Mouse (Mus musculus): ENCODE results near the gene Hcrt. TPM values are rescaled to one million over a fixed set of nuclear protein-coding genes. Genes with fewer than 3 reads are reported as not detected.

Gene Hcrt
- total RNA-seq, 2 experiments from 2014 or later = not detected

DNA sequence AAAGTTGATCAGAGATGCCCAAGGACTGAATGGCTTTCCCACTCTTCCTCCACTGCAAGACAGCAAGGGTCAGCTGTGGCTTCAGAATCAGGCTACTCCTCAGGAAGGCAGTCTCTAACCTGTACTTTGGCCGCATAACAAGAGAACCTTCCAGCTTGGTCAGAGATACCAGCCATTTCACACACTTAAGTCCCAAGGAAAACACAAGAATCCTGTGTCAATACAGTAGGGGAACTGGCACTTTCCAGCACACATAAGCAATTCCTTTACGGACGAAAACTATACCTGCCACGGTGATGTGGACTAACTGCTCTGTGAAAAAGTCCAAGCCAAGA, 26.0 kb downstream of the Hcrt start:
- ATAC-seq (replicated peaks; ENCODE audit: poor library complexity) = no peak

DNA sequence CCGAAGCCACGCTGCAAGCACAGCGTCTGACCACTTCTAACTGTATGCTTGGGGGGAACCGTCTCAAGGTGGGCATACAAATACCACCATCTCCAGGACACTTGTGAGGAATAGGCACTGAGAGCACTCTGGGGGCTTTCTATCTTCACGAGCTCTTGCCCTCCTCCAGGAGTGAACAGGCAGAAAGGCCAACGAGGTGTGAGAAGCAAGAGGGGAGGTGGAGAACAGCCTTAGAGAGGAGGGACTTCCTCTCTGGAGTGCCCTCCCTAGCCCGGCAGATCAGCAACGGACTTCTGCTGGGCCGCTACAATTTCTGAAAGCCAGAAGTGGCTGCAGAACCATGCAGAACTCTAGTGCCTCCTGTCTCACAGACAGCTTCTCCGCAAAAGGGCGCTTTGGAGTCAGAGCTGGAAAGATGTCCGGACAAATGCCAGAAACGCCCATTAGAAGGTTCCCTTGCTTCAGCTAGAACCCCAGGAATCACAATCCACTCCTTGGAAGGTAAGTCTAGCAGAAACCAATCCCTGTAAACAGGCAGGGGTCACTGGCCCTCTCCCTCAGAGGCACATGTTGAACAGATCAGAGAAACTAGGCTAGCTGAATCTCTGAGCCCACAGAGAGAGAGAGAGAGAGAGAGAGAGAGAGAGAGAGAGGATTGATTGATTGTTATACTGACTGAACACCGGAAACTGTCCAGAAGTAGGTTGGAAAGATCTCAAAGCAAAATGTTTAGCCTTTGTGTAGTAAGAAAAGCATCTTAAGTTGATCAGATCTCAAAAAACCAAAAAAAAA, 26.6 kb downstream of the Hcrt start:
- no peak for ATAC-seq (replicated peaks; ENCODE audit: poor library complexity)

DNA sequence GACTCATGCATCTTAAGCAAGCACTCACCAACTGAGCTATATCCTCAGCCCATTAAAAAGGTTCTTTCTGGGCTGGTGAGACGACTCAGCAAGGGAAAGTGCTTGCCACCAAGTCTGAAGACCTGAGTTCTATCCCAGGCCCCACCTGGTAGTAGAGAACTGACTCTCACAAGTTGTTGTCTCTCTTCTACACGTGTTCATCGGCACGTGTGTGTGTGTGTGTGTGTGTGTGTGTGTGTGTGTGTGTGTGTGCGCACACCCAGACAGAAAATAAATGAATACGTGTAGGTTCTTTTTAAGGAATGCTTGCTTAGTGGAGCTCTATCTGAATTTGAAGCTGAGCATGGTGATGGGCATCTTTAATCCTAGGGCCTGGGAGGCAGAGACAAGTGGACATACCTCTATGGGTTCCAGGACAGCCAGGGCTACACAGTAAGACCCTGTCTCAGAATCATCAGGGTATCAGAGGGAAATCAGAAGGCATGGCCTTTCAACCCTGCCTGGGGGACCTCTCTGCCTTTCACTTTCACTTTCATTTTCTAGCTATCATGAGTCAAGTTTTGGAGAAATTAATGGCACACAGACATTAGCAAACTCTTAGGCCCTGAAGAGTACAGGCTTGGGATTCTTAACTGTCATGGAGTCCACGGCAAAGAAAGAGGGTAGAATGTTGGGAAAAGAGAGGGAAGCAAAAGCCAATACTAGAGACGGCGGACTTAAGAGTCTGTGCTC, 27.4 kb downstream of the Hcrt start:
- no peak for ATAC-seq (replicated peaks; ENCODE audit: poor library complexity)

DNA sequence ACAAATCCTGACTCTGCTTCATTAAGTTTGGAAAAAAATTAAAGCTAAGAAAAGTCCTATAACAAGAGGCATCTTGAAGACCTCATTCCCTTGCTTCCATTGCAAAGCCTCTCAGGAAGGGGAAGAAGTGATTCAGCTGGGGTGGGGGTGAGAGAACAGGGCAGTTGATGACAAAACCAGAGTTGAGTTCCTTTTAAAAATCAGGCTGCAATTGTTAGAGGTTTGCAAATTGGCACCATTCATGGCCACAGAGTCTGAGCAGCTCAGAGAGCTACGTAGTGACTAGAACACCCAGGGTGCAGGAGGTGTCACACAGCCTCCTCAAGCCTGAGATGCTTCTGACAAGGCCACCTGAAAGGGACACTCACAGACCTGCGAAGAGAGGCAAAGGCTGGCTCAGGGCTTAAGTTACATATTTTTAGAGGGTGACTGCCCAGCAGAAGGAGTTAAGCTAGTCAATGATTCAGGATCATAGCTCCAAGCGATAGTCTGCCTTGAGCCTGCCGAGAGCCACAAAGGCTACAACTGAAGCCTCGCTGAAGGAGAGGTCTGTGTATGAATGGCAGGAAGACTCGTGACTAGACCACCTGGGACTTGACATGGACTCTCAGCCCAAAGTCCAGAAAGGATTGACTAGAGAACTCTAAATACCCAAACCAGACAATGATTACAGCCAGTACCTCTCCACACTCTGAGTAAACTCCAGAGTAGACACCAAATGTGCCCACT, 32.1 kb downstream of the Hcrt start:
- peak; percentile 34; the same call in 1 of the 2 replicates for ATAC-seq (replicated peaks; ENCODE audit: poor library complexity)

DNA sequence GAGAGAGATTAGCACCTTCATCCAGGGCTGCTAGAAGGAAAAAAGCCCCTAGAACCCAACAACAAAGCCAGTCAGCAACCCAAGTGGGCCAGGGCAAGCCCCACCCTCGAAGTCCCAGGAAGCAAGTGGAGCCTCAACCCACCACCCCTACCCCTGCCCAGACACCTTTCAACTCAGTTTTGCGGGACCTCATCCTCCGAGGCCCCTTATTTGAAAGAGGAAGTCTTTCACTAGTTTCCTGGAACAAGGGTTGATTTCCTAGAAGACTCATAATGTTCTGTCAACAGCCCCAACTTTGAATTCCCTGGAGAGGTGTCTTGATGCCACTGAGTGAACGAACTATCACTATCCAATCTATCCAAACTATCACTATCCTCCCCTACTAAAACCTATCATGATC, 32.8 kb downstream of the Hcrt start:
- ATAC-seq (replicated peaks; ENCODE audit: poor library complexity) = no peak

DNA sequence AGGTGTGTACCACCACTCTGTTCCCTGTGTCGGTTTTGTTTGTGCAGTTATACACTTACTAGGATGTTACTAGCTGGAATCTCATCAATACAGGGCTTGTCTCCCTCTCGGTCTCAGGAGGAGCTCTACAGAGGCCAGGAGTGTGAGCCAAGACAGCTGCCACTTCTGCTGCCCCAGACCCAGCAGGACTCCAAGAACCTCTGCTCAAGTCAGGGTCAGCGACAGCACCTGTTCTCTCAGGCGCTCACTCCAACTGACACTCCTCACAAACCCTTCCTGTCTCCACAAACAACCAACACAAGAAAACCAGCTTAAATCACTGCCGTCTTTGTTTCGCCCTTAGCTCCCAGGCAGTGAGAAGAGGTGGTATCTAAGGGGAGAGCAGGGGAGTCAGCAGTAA, 34.1 kb downstream of the Hcrt start:
- ATAC-seq (replicated peaks; ENCODE audit: poor library complexity) = no peak

DNA sequence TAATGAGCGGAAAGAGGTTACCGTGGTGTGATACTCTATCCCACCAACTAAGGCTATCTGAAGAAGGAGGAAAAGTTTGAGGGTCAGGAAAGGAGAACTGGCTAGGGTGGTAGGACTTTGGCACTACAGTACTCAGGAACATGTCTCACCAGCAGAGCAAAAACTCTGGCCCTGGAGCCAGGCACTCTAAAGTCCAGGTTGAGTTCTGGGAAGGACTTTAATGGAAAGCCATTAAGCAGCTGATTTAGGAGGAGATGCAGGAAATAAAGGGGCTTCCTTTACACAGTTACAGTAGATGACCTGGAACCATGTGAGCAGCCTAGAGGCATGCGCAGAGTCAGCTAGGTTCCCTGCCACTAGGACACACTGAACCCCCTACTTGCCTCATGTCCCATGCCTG, 35.5 kb downstream of the Hcrt start:
- ATAC-seq (replicated peaks; ENCODE audit: poor library complexity) = no peak

DNA sequence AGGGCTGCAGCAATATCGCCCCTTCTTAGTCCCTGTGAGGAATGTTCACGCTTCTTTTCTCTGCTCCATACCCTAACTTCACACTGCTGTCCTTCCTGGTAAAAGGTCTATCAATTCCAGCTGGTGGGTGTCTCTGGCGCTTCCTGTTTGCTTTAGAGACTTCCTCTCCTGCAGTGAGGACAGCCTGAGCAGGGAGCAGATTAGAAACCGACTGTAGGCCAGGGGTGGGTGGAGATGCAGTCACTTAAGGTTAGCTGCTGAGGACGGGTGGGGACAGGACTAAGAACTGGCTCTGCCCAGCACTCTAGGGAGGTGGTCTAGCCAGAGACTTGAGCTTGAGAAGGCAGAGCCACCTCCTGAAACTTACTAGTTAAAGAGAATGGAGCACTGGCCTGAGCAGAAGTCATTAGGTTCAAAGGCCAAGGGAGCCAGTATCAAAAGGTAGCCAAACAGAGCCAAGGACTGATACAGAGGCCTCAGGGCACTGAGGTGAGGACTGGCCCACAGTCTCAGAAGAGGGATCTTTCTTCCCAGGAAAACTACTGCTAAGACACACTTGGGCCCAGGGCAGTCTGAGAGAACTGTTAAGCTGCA, 37.7 kb downstream of the Hcrt start:
- ATAC-seq (replicated peaks; ENCODE audit: poor library complexity) = no peak; the same call in 1 of the 2 replicates

DNA sequence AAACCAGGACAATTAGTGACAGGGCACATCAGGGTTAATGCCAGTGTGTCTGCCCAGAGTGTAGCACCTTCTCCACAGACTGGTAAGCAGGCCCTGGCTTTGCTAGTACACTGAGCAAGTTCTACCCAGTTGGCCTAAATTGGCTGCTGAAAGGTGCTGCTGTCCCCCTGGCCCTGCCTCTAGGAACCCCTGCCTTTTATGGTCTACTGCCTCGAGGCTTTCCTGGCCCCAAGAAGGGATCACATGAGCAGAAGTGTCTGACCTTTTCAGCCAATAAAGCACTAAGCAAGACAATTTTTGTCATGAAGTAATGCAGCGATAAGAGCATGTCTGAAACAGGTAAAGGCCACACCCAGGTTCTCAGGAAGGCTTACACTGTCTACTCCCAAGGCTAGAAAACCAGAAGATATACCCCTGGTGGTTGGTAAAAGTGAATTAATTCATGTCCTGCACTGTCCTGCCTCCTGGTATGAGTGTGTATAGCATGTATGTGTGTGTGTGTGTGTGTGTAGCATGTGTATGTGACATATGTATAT, 40.2 kb downstream of the Hcrt start:
- ATAC-seq (replicated peaks; ENCODE audit: poor library complexity) = no peak

DNA sequence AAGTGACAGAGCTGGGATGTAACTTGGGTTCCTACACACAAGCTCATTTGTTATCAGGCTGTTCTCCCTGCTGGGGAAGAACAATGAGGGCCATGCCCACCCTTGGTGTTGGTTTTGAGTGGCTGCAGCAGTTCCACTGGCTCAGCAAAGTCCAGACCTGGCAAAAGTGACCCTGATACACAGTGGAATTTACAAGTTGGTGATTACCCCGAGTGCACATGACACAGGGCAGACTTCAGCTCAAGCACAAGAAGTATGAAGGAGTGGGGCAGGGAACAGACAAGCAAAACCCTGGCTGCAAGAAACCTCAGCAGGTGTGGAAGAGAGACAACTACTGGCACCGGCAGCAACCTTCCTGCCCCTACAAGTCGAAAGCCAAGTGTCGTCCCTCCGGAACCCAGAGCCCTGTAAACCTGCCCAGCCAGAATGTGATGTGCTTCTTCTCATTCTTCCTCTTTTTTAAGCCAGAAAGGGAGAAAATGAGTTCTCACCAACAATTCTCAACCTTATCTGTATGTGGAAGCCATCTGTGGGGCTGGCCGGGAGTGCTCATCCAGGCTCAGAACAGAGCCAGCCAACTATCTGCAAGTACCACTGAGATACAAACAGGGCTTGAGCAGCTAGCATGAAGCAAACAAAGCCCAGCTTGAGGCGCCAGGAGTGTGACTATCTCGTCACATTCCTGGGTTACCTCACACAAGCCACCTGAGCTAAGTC, 40.8 kb downstream of the Hcrt start:
- peak; percentile 82 for ATAC-seq (replicated peaks; ENCODE audit: poor library complexity)

DNA sequence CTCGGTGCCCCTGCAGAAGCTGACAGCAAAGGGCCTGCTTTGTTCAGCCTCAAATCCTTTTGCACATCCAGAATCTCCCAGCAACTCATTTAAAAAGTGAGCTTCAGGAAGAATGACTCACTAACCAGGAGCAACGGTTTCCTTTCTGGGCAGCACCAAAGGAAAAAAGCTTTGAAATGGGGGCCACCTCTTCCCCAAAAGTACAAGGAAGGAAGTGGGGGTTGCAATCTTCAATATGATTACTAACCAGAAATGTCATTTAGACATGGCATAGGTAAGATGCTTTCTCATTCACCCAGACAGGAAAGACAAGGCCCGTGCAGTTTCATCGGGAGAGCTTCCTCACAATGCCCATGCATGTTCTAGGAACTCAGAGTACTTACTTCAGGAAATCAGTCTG, 41.5 kb downstream of the Hcrt start:
- no peak for ATAC-seq (replicated peaks; ENCODE audit: poor library complexity)

DNA sequence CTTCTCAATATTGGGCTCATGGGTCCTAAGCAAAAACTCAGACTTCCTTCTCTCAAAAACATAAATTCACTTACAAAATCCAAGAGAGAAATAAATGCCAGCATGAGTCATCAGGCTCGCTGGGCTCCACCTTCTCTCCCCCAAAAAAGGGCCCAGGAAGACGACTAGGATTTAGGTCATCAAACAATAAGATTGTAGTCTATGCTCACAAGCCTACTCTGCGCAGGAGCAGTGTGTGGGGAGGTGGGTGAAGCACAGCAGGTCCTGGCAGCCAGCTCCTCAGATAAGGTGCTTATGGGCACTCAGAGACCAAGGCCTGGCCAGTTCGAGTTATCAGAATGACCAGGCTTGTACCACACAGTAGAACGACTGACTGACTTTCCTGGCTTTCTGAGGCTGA, 42.4 kb downstream of the Hcrt start:
- ATAC-seq (replicated peaks; ENCODE audit: poor library complexity) = no peak

DNA sequence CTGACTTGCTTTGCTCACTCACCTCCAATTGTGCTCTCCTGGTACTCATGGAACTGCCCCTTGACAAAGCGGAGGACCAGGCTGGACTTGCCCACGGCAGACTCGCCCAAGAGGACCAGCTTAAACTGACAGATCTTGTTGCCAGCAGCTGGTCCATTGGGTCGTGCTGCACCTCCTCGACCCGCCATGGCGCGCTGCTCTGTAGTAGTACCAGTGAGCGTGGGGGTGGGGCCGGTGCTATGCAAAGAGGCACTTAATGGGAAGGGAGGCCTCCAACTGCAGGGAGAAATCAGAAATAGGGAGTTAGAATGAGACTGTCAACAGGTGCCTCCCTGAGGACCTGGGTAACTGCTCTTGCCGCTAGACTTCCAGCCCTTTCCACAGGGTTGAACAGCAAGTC, 42.8 kb downstream of the Hcrt start:
- no peak for ATAC-seq (replicated peaks; ENCODE audit: poor library complexity)

DNA sequence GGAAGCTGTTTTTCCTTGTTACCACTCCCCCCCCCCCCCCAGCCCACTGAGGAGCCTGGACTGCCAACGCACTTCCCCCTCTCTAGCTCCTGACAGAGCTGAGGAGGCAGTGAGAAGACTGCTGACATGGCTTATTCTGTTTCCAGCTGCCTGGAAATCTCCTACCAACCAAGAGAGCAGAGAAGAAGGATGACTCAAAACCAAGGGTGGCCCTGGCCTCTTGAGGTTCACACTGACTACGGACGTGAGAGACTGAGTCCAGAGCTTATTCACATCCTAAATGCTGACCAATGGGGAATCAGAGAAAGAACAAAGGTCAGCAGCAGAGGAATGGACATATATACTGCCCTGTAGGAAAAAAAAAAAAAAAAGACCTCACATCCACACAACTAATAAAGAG, 43.4 kb downstream of the Hcrt start:
- no peak for ATAC-seq (replicated peaks; ENCODE audit: poor library complexity)

DNA sequence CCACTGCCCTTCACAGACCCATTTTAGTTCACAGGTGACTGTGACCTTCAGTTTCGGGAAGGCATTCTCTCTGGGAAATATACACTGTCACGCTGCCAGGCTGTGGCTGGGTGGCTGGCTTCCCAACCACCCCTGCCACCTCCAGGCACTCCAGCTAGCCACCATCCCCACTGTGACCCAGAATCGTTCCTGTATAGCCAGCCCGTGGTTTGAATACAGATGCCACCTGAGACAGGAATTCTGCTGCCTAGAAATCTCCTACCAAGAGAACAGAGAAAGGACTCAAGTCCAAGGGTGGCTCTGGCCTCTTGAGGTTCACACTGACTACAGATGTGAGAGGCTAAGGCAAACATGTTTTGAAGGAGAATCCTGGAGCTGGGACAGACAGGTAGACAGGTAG, 43.9 kb downstream of the Hcrt start:
- ATAC-seq (replicated peaks; ENCODE audit: poor library complexity) = no peak

DNA sequence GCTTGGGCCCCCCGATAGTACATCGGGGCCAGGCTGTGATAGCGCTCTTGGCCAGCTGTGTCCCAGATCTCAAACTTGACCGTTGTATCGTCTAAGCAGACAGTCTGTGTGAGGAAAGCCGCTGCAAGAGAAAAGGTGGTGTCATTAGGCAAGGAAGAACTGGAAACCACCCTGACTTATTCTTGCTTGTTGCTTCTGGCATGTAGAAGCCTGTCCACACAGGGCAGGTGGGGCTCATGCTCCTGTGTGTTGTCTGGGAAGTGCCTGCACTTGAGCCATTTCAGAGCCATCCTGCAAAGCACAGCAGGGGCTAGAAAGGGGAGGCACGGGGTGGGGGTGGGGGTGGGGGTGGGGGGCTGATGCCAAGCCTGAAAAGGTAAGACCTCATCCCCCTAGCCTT, 44.3 kb downstream of the Hcrt start:
- no peak for ATAC-seq (replicated peaks; ENCODE audit: poor library complexity)

DNA sequence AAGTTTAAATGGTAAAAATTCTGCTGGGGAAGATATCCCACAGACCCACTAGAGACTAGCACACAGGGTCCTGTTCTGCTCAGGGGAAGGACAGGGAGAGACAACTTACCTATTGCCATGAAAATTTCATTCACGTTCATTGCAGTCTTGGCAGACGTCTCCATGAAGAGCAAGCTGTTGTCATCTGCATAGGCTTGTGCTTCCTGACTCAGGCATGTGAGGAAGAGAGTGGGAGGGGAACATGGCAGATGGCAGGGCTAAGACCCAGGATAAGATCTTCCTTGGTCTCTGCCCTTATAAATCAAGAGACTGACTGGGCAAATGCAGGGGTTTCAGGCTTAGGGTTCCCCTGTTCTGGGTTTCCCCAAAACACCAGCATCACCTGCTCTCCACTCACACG, 46.1 kb downstream of the Hcrt start:
- ATAC-seq (replicated peaks; ENCODE audit: poor library complexity) = no peak

DNA sequence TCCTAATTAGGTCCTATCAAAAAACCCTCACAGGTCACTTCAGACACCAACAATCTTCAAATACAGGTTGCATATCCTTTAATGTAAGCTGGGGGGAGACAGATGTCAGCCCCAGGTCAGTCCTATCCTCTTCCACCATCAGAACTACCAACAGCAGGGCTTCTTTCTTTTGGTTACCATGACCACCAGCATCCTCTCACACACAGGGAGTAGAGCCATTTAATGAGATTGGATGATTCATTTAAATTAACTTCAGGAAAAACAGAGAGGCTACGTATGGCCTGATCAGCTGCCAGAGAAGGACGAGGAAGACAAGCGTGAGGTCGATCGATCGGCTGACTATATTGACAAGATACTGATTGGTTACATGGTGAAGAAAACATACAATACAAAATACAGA, 47.8 kb downstream of the Hcrt start:
- ATAC-seq (replicated peaks; ENCODE audit: poor library complexity) = no peak

DNA sequence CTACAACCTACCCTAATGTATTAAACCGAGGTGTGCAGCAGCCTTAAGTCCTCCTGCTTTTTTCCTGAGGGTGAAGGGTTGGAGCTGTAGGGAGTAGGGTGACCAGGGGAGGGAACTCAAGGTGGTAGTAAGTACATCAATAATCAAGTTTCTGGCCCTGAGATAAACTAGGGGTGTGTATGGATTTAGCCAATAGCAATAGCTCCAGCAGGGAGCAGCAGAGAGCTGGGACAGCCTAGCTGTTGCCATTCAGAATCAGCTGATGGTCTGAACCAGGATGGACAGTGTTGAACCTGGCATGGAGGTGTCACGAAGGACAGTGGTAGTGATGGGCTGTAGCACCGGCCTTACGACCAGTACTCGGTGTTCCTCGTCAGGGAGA, 48.2 kb downstream of the Hcrt start:
- peak; percentile 69 for ATAC-seq (replicated peaks; ENCODE audit: poor library complexity)

DNA sequence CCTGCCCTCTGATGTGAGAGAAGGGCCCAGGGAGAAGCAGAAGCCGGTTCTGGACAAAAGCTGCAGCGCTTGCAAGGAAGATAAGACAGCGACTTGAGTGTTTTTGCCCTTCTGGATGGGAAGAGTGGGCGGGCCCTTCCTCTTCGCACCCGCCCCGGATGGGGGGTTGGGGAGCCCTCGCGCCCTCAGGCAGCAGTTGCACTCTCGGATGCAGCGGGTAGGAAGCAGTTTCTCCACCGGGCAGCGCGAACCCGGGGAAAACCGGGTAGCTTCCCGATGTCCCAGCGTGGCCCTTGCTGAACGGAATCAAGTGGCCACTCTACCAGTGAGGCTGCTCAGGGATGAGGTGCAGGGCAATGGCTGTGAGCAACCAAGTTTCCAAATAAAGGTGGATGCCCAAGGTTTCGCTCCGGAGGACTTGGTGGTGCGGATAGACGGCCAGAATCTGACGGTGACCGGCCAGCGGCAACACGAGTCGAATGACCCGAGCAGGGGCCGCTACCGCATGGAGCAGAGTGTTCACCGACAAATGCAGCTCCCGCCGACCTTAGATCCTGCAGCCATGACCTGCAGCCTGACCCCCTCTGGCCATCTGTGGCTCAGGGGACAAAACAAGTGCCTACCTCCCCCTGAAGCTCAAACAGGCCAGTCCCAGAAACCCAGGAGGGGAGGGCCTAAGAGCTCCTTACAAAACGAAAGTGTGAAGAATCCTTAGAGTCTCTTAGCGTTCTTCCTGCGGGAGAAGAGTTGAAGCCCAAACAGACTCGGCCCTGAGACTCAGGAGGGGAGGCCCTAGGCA, 48.8 kb downstream of the Hcrt start, which contains the start of gene Hspb9:
Gene Hspb9 (plus strand): TSS at position 116 of the 799 bp plus-strand sequence.
- peak; percentile 81 for ATAC-seq (replicated peaks; ENCODE audit: poor library complexity)
